In the genomic region with DNA sequence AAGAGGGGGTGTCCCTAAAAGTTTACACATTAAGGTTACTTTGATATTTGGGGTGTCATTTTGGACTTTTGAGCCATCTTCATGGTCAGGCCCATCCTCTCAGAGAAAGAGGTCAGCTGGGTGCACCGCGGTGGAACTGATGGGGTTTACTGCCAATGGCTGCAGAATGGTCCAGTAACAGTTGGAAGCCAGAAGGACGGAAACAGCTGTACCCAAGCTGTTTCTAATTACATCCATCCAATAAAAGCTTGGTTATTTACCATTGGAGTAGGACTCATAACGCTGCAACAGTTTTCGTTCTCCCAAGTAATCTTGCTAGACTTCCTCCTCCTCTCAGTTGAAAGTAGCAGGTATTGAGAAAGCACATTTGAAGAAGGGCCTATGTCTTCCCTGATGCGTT, we compare ENCODE assay signal across 17 mouse cellular contexts.
DNase-seq lines count a peak whose midpoint lies in the region; ATAC-seq lines count a peak whose summit lies in the region.
"Had no signal": no experiment of that assay in that cellular context is flagged by ENCODE, and none has a peak within 500 bp of the region (broad histone marks: within the 10 kb centered on the region; RNA-seq: fewer than 3 reads in every experiment).

No protein-coding gene starts in this region.

- no peaks in the 10 kb centered on the region for H3K27me3 ChIP-seq in heart, embryonic 12.5 days (replicated peaks)
- no peaks in the 10 kb centered on the region for H3K27me3 ChIP-seq in limb, embryonic 10.5 days (ENCODE audit: low read depth, poor library complexity, severe bottlenecking)
- H3K27me3 ChIP-seq in neural tube, embryonic 15.5 days (replicated peaks): no peaks in the 10 kb centered on the region
- H3K27me3 ChIP-seq: forebrain, embryonic 13.5 days; kidney, embryonic 15.5 days; neural tube, embryonic 13.5 days had no signal

- no peak overlapping the region for H3K4me2 ChIP-seq in heart, embryonic 12.5 days
- H3K4me2 ChIP-seq in neural tube, embryonic 15.5 days: no peak overlapping the region
- H3K4me2 ChIP-seq: forebrain, embryonic 13.5 days; kidney, embryonic 15.5 days; neural tube, embryonic 13.5 days had no signal

- H3K9me3 ChIP-seq in heart, embryonic 12.5 days (replicated peaks): 0 out of 2 replicates have a peak, but pooled peaks cover 2% of the 10 kb centered on the region
- H3K9me3 ChIP-seq in limb, embryonic 10.5 days (replicated peaks): no peaks in the 10 kb centered on the region
- no peaks in the 10 kb centered on the region for H3K9me3 ChIP-seq in neural tube, embryonic 15.5 days (replicated peaks)
- H3K9me3 ChIP-seq: forebrain, embryonic 13.5 days; kidney, embryonic 15.5 days; midbrain, embryonic 10.5 days; neural tube, embryonic 13.5 days had no signal

- 79% methylated on average over 6 of the region's 6 CpGs for WGBS in heart, embryonic 12.5 days
- WGBS in limb, embryonic 10.5 days: 35% methylated on average over 6 of the region's 6 CpGs
- 59% methylated on average over 6 of the region's 6 CpGs for WGBS in neural tube, embryonic 15.5 days

- H3K9ac ChIP-seq in heart, embryonic 12.5 days: no peak overlapping the region
- H3K9ac ChIP-seq in neural tube, embryonic 15.5 days (replicated peaks): no peak overlapping the region
- H3K9ac ChIP-seq: forebrain, embryonic 13.5 days; kidney, embryonic 15.5 days; neural tube, embryonic 13.5 days had no signal

- H3K4me3 ChIP-seq in heart, embryonic 12.5 days: no peak overlapping the region
- no peak overlapping the region for H3K4me3 ChIP-seq in limb, embryonic 10.5 days
- no peak overlapping the region for H3K4me3 ChIP-seq in neural tube, embryonic 15.5 days (replicated peaks)
- H3K4me3 ChIP-seq: forebrain, embryonic 13.5 days; kidney, embryonic 15.5 days; midbrain, embryonic 10.5 days; neural tube, embryonic 13.5 days had no signal

- no peaks in the 10 kb centered on the region for H3K36me3 ChIP-seq in heart, embryonic 12.5 days
- H3K36me3 ChIP-seq in limb, embryonic 10.5 days: no peaks in the 10 kb centered on the region
- H3K36me3 ChIP-seq in neural tube, embryonic 15.5 days: no peaks in the 10 kb centered on the region
- H3K36me3 ChIP-seq: kidney, embryonic 15.5 days; midbrain, embryonic 10.5 days; neural tube, embryonic 13.5 days had no signal

- peak; percentile 63 to 74 for DNase-seq in cerebellum, postnatal 10 days
- DNase-seq in cerebellum, adult 11-12 months: no peak
- DNase-seq in heart, adult 9 months (ENCODE audit: low spot score in 2 of 2): peak; percentile 19 to 37
- DNase-seq in embryo, embryonic 9.5 days (ENCODE audit: extremely low spot score): peak; percentile 1
- DNase-seq in limb, embryonic 10.5 days (ENCODE audit: low spot score): peak; percentile 40
- DNase-seq in lung, postnatal 25 days (ENCODE audit: low spot score): no peak
- DNase-seq: adrenal gland, postnatal 25 days; cerebellum, postnatal 25 days; lung, postnatal 14 days; thymus, postnatal 36 days had no signal

- no peaks in the 10 kb centered on the region for H3K4me1 ChIP-seq in heart, embryonic 12.5 days (replicated peaks)
- peaks cover 17% of the 10 kb centered on the region for H3K4me1 ChIP-seq in limb, embryonic 10.5 days
- no peaks in the 10 kb centered on the region for H3K4me1 ChIP-seq in neural tube, embryonic 15.5 days
- H3K4me1 ChIP-seq: forebrain, embryonic 13.5 days; kidney, embryonic 15.5 days; midbrain, embryonic 10.5 days had no signal

- ATAC-seq in heart, embryonic 12.5 days (ENCODE audit: insufficient number of reproducible peaks, low FRiP score): no peak
- no peak for ATAC-seq in neural tube, embryonic 15.5 days (ENCODE audit: low FRiP score)
- ATAC-seq: forebrain, embryonic 13.5 days; inflammation-experienced regulatory T-cells, adult 6 months had no signal

- no peak overlapping the region for H3K27ac ChIP-seq in heart, embryonic 12.5 days (ENCODE audit: poor library complexity, severe bottlenecking)
- peak overlapping the region; percentile 56; the same call in 1 of the 2 replicates for H3K27ac ChIP-seq in limb, embryonic 10.5 days
- no peak overlapping the region for H3K27ac ChIP-seq in neural tube, embryonic 15.5 days (replicated peaks)
- H3K27ac ChIP-seq: forebrain, embryonic 13.5 days; kidney, embryonic 15.5 days; midbrain, embryonic 10.5 days; neural tube, embryonic 13.5 days had no signal

Comparison
In these comparisons a context has a peak if more than half of its experiments do, and no peak if none do; other contexts are left out.
1. DNase-seq: peak in cerebellum, postnatal 10 days (2 of 2), heart, adult 9 months (2 of 2), embryo, embryonic 9.5 days (single experiment) and limb, embryonic 10.5 days (single experiment); none in cerebellum, adult 11-12 months (single experiment) and lung, postnatal 25 days (single experiment).